Mouse (Mus musculus) layer of hippocampus, adult 18-20 months (tissue): Measurements from ENCODE around the gene Csf2rb. TPM values are rescaled to one million over a fixed set of nuclear protein-coding genes. Genes with fewer than 3 reads are reported as not detected.

Source experiments
- DNase-seq, 2 experiments: peaks; one replicate each; pipeline ENCODE4 v3.0.0; 2022; ENCODE audit warnings: low spot score in 2 of 2
- microRNA-seq, 2 experiments: library from miRNA; unstranded; fragments of <30 nt; microRNA quantifications; one replicate each; pipeline ENCODE4 v1.2.0; 2021
- total RNA-seq, 2 experiments: library from RNA; stranded (reverse); gene quantifications; 2 replicates each; pipeline ENCODE4 v1.2.3; 2021

Gene Csf2rb
- total RNA-seq, 2 experiments from 2014 or later: 0.84 to 0.97 TPM

- DNase-seq: no peak
These were observed 48.7 kb downstream of the Csf2rb start for GRCm38 (mm10) chr15:78374204-78374603.

- no peak for DNase-seq
These were observed 52.3 kb downstream of the Csf2rb start for GRCm38 (mm10) chr15:78377859-78378258.

- DNase-seq: no peak
These were observed 53.0 kb downstream of the Csf2rb start for GRCm38 (mm10) chr15:78378556-78378955.

GRCm38 (mm10) chr15:78380208-78380607, 54.7 kb downstream of the Csf2rb start:
- peak in 1 of 2 experiments; percentile 54 for DNase-seq

GRCm38 (mm10) chr15:78380741-78381140, 55.2 kb downstream of the Csf2rb start:
- DNase-seq: peak; percentile 59 to 79

GRCm38 (mm10) chr15:78382115-78382514, 56.6 kb downstream of the Csf2rb start:
- no peak for DNase-seq

- DNase-seq: peak; percentile 43 to 72
These were observed 58.1 kb downstream of the Csf2rb start for GRCm38 (mm10) chr15:78383450-78384219.

GRCm38 (mm10) chr15:78384220-78385116, 58.9 kb downstream of the Csf2rb start:
- DNase-seq: peak; percentile 43 to 66

GRCm38 (mm10) chr15:78385564-78385963, 60.0 kb downstream of the Csf2rb start:
- no peak for DNase-seq

- no peak for DNase-seq
These were observed 65.3 kb downstream of the Csf2rb start for GRCm38 (mm10) chr15:78390855-78391254.

GRCm38 (mm10) chr15:78395478-78395962, 70.0 kb downstream of the Csf2rb start, which contains the start of gene Tex33:
TSS of gene Tex33 (minus strand) at chr15:78395912.
- DNase-seq: no peak

GRCm38 (mm10) chr15:78401345-78401744, 75.8 kb downstream of the Csf2rb start:
- DNase-seq: no peak

- peak in 1 of 2 experiments; percentile 70 for DNase-seq
These were observed 76.4 kb downstream of the Csf2rb start for GRCm38 (mm10) chr15:78401921-78402320.

- no peak for DNase-seq
These were observed 76.9 kb downstream of the Csf2rb start for GRCm38 (mm10) chr15:78402423-78402822.

- DNase-seq: no peak
These were observed 77.8 kb downstream of the Csf2rb start for GRCm38 (mm10) chr15:78403301-78403741.

Small RNAs within 50 kb of the gene (microRNA-seq; reads per million reads assigned to microRNA genes)
- 0 reads per million in 2 experiments for gene Mir7676-1
- 0 reads per million in 2 experiments for gene Mir7676-2

Other genes with a start within 250 kb of the Csf2rb start
- gene Cacng2, start 205.7 kb upstream of the Csf2rb start, total RNA-seq: 10 to 100 TPM; 34.4 to 34.9 TPM
- 10 to 100 TPM; 19.5 to 21.8 TPM for gene Ift27, start 151.6 kb upstream of the Csf2rb start, total RNA-seq
- 10 to 100 TPM; 61.3 to 62.5 TPM for gene Pvalb, start 119.4 kb upstream of the Csf2rb start, total RNA-seq
- 1 to 10 TPM; 1.1 to 1.8 TPM for gene Ncf4, start 81.0 kb upstream of the Csf2rb start, total RNA-seq
- 1 to 10 TPM; 1.6 to 1.9 TPM for gene Csf2rb2, start 20.0 kb upstream of the Csf2rb start, total RNA-seq
- not detected for gene Tex33, start 70.2 kb downstream of the Csf2rb start, total RNA-seq
- 10 to 100 TPM; 33.3 to 37.1 TPM for gene Tst, start 80.2 kb downstream of the Csf2rb start, total RNA-seq
- 10 to 100 TPM; 28.6 to 30.7 TPM for gene Mpst, start 80.7 kb downstream of the Csf2rb start, total RNA-seq
- 100 to 1,000 TPM; 244 to 255 TPM for gene Kctd17, start 102.8 kb downstream of the Csf2rb start, total RNA-seq
- 1 to 10 TPM; 2.7 to 2.8 TPM for gene Tmprss6, start 142.9 kb downstream of the Csf2rb start, total RNA-seq
- under 1 TPM; 0.07 to 0.15 TPM for gene Il2rb, start 169.5 kb downstream of the Csf2rb start, total RNA-seq
- 1 to 10 TPM; 2.5 to 3.4 TPM for gene C1qtnf6, start 205.7 kb downstream of the Csf2rb start, total RNA-seq
- gene Sstr3, start 218.9 kb downstream of the Csf2rb start, total RNA-seq: 10 to 100 TPM; 30.4 to 31.6 TPM
- gene Rac2, start 247.0 kb downstream of the Csf2rb start, total RNA-seq: 1 to 10 TPM; 1.4 to 1.9 TPM